Mouse (Mus musculus) left cerebral cortex, postnatal 14 days (tissue): ENCODE data around the gene Auh. TPM values are rescaled to one million over a fixed set of nuclear protein-coding genes. Genes with fewer than 3 reads are reported as not detected.

Experiments used
- DNase-seq, 2 experiments: peaks; one replicate each; pipeline ENCODE4 v3.0.0; 2021 to 2022; ENCODE audit warnings: low spot score in 2 of 2, mixed read lengths in 1 of 2
- intact Hi-C: fragments of 180-260 bp; cut with DNase I; formaldehyde crosslinking; loops from one replicate; pipeline ENCODE4 v1.15.1; 2025
- total RNA-seq, 2 experiments: library from RNA; stranded (reverse); gene quantifications; 2 replicates each; pipeline ENCODE4 v1.2.3; 2021

Gene Auh
- total RNA-seq, 2 experiments from 2014 or later, result 92.6 to 92.9 TPM

GRCm38 (mm10) chr13:52930582-52930981, 1.1 kb upstream of the Auh start:
- peak in 1 of 2 experiments; percentile 31 for DNase-seq
- intact Hi-C loops, result no loop called here

GRCm38 (mm10) chr13:52928392-52928791, 1.1 kb downstream of the Auh start:
- DNase-seq, result peak in 1 of 2 experiments; percentile 48

GRCm38 (mm10) chr13:52924457-52924856, 5.0 kb downstream of the Auh start:
- no peak for DNase-seq
- intact Hi-C loops, result no loop called here

More at GRCm38 (mm10) chr13:52928392-52928791, 1.1 kb downstream of the Auh start:
- intact Hi-C loops, result loop anchor here (2.0 kb wide), 1 partner anchor 52 kb away; the partner anchor contains the start of gene Nfil3

- no peak for DNase-seq
- intact Hi-C loops, result no loop called here
These were observed 7.5 kb downstream of the Auh start for GRCm38 (mm10) chr13:52921966-52922365.

- intact Hi-C loops, result no loop called here
- no peak for DNase-seq
These were observed 8.2 kb downstream of the Auh start for GRCm38 (mm10) chr13:52921065-52921825.

GRCm38 (mm10) chr13:52919790-52920352, 9.6 kb downstream of the Auh start:
- intact Hi-C loops, result no loop called here
- DNase-seq, result no peak

GRCm38 (mm10) chr13:52918333-52918732, 11.1 kb downstream of the Auh start:
- no peak for DNase-seq
- intact Hi-C loops, result no loop called here

GRCm38 (mm10) chr13:52914591-52915110, 14.8 kb downstream of the Auh start:
- intact Hi-C loops, result no loop called here
- DNase-seq, result peak in 1 of 2 experiments; percentile 21

- no peak for DNase-seq
- intact Hi-C loops, result no loop called here
These were observed 15.6 kb downstream of the Auh start for GRCm38 (mm10) chr13:52913926-52914325.

GRCm38 (mm10) chr13:52912495-52912894, 17.0 kb downstream of the Auh start:
- no peak for DNase-seq
- intact Hi-C loops, result no loop called here

GRCm38 (mm10) chr13:52911259-52911658, 18.2 kb downstream of the Auh start:
- intact Hi-C loops, result no loop called here
- DNase-seq, result no peak

GRCm38 (mm10) chr13:52906296-52906695, 23.2 kb downstream of the Auh start:
- DNase-seq, result no peak
- intact Hi-C loops, result no loop called here

GRCm38 (mm10) chr13:52904175-52904574, 25.3 kb downstream of the Auh start:
- no peak for DNase-seq
- intact Hi-C loops, result no loop called here

- no peak for DNase-seq
- intact Hi-C loops, result no loop called here
These were observed 25.7 kb downstream of the Auh start for GRCm38 (mm10) chr13:52903767-52904166.

GRCm38 (mm10) chr13:52902517-52902916, 27.0 kb downstream of the Auh start:
- intact Hi-C loops, result no loop called here
- no peak for DNase-seq

GRCm38 (mm10) chr13:52899664-52900063, 29.8 kb downstream of the Auh start:
- DNase-seq, result no peak
- intact Hi-C loops, result no loop called here

GRCm38 (mm10) chr13:52897806-52898205, 31.7 kb downstream of the Auh start:
- intact Hi-C loops, result no loop called here
- DNase-seq, result no peak

- intact Hi-C loops, result no loop called here
- DNase-seq, result peak; percentile 63 to 64
These were observed 36.7 kb downstream of the Auh start for GRCm38 (mm10) chr13:52892791-52893190.

- peak in 1 of 2 experiments; percentile 34 for DNase-seq
These were observed 37.4 kb downstream of the Auh start for GRCm38 (mm10) chr13:52892065-52892503.

GRCm38 (mm10) chr13:52890313-52890712, 39.2 kb downstream of the Auh start:
- intact Hi-C loops, result no loop called here
- no peak for DNase-seq

More at GRCm38 (mm10) chr13:52892065-52892503, 37.4 kb downstream of the Auh start:
- intact Hi-C loops, result no loop called here

- intact Hi-C loops, result loop anchor here (5.0 kb wide), 1 partner anchor 39 kb away; no protein-coding TSS in a partner anchor
- no peak for DNase-seq
These were observed 42.7 kb downstream of the Auh start for GRCm38 (mm10) chr13:52886779-52887178.
